Mouse (Mus musculus) ES-Bruce4 (cell line): ENCODE results near the gene Tsks. TPM values are rescaled to one million over a fixed set of nuclear protein-coding genes. Genes with fewer than 3 reads are reported as not detected.

Experiments
- H3K27ac ChIP-seq: 2 replicates; pipeline ENCODE4 v1.5.1; 2012; ENCODE audit warnings: low read length, inconsistent platforms; ENCODE audit not compliant: insufficient read depth
- H3K27me3 ChIP-seq: 2 replicates; pipeline ENCODE4 v1.6.1; 2012; ENCODE audit warnings: mild to moderate bottlenecking, low read length, inconsistent platforms; ENCODE audit not compliant: control insufficient read depth, poor library complexity, insufficient read depth, severe bottlenecking
- H3K36me3 ChIP-seq: 2 replicates; pipeline ENCODE4 v1.6.1; 2012; ENCODE audit warnings: inconsistent platforms, mild to moderate bottlenecking, low read length, moderate library complexity; ENCODE audit not compliant: control insufficient read depth, poor library complexity, insufficient read depth, severe bottlenecking
- H3K4me1 ChIP-seq: one replicate; pipeline ENCODE4 v1.8.1; 2011; ENCODE audit warnings: low read length; ENCODE audit not compliant: control insufficient read depth, insufficient read depth
- H3K4me3 ChIP-seq: 2 replicates; pipeline ENCODE4 v1.5.1; 2011; ENCODE audit warnings: low read depth, mild to moderate bottlenecking, low read length
- H3K9ac ChIP-seq: 2 replicates; pipeline ENCODE4 v1.6.1; 2012; ENCODE audit warnings: low read depth, mild to moderate bottlenecking, inconsistent platforms; ENCODE audit not compliant: poor library complexity, severe bottlenecking
- H3K9me3 ChIP-seq: replicated peaks from 2 replicates; pipeline ENCODE4 v1.6.1; 2012; ENCODE audit warnings: mild to moderate bottlenecking, low read length, inconsistent platforms; ENCODE audit not compliant: control insufficient read depth, poor library complexity, insufficient read depth, severe bottlenecking
- CTCF ChIP-seq: IDR thresholded peaks from one replicate; pipeline ENCODE4 v1.8.1; 2011; ENCODE audit warnings: low read depth, low read length
- EP300 ChIP-seq: IDR thresholded peaks from 2 replicates; pipeline ENCODE4 v1.6.1; 2011; ENCODE audit warnings: low read depth, low read length; ENCODE audit not compliant: insufficient read depth
- POLR2A ChIP-seq: IDR thresholded peaks from one replicate; pipeline ENCODE4 v1.8.1; 2011; ENCODE audit warnings: low read length; ENCODE audit not compliant: insufficient read depth
- polyA plus RNA-seq: library from polyadenylated mRNA; stranded (reverse); fragments of >200 nt; gene quantifications from 2 replicates; pipeline ENCODE4 v1.2.4, GENCODE M21; 2011; ENCODE audit warnings: low read depth; ENCODE audit not compliant: missing spikeins, insufficient read depth, insufficient read length

Gene Tsks
- polyA plus RNA-seq, 1 experiment = not detected

DNA sequence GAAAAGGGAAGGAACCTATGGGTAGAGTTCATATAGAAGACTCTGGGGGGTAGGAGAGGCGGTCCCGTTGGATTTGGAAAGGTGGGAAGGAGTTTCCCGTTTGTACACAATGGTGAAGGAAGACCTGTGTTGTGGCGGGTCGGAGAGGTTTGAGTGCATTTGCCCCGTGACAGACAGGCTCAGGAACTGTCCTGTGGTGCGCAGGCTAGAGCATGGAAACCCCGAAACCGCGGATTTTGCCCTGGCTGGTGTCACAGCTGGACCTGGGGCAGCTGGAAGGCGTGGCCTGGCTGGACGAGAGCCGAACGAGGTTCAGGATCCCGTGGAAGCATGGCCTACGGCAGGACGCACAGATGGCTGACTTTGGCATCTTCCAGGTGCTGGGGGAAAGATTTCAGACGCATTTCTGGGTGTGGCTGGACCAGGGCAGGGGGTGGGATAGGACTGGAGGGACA, 55.5 kb downstream of the Tsks start, which contains the start of gene Bcl2l12:
TSS of gene Bcl2l12 (minus strand) at position 212 of the 455 bp plus-strand sequence.
- H3K36me3 ChIP-seq = peaks cover 21% of the 10 kb centered on the region
- H3K4me3 ChIP-seq = peak within 1 kb of the TSS; percentile 92
- no peaks in the 10 kb centered on the region for H3K9me3 ChIP-seq
- TF ChIP-seq EP300 (no peak), CTCF (no peak), POLR2A (no peak)
- peak within 1 kb of the TSS; percentile 57 for H3K9ac ChIP-seq
- peak within 1 kb of the TSS; percentile 27; the same call in 1 of the 2 replicates for H3K27ac ChIP-seq
- H3K27me3 ChIP-seq = no peaks in the 10 kb centered on the region
- H3K4me1 ChIP-seq = no peaks in the 10 kb centered on the region

DNA sequence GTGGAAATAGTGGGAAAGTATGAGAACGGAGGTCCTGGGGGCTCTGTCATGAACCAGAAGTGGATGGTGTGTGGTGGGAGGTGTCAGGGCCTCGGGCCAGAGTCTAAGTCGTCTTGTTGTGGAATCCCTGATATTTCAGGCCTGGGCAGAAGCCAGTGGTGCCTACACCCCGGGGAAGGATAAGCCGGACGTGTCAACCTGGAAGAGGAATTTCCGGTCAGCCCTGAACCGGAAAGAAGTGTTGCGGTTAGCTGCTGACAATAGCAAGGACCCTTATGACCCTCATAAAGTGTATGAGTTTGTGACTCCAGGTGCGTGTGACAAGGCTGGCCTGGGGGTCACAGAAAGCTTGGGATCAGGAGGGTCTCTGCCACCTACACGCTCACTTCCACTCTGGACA, 56.7 kb downstream of the Tsks start:
- Histone ChIP-seq H3K27ac (no peak overlapping the region), H3K4me1 (no peaks in the 10 kb centered on the region), H3K4me3 (no peak overlapping the region), H3K9ac (no peak overlapping the region), H3K9me3 (no peaks in the 10 kb centered on the region), H3K36me3 (peaks cover 21% of the 10 kb centered on the region), H3K27me3 (no peaks in the 10 kb centered on the region)
- TF ChIP-seq CTCF = no peak
- no peak for TF ChIP-seq EP300
- TF ChIP-seq POLR2A = no peak

DNA sequence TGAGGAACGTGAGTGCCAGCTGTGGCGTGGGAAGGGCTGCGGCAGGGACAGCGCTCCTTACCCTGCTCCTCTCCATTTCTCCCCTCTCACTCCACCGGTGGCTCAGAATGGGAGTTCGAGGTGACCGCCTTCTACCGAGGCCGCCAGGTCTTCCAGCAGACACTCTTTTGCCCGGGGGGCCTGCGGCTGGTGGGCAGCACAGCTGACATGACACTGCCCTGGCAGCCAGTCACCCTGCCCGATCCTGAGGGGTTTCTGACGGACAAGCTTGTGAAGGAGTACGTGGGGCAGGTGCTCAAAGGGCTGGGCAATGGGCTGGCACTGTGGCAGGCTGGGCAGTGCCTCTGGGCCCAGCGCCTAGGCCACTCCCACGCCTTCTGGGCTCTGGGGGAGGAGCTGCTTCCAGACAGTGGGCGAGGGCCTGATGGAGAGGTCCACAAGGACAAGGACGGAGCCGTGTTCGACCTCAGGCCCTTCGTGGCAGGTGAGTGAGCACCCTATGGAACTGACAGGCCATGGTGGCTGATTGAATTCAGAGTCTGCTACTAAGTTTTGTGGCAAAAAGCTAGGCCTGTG, 57.6 kb downstream of the Tsks start:
- Histone ChIP-seq H3K9ac (no peak overlapping the region), H3K27me3 (no peaks in the 10 kb centered on the region), H3K27ac (no peak overlapping the region), H3K36me3 (peaks cover 19% of the 10 kb centered on the region), H3K4me3 (no peak overlapping the region), H3K4me1 (no peaks in the 10 kb centered on the region), H3K9me3 (no peaks in the 10 kb centered on the region)
- no peak for TF ChIP-seq CTCF
- TF ChIP-seq EP300 = no peak

DNA sequence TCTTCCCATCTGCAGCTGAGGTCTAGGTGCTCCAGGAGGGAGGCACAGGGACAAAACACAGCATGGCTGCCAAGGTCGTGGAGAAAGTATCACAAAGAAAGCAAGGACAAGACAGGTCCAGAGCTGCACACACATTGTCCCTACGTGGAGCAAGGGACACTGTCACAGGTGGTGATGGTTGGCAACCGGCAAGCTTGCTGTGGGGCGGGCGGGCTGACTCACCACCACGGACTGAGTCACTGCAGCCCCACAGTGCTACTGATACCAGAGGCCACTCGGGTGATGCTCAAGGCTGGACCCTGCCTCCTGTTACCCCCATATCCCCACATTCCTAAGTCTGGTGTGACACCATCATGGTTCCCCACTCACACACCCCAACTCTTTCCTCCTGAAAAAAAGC, 59.4 kb downstream of the Tsks start:
- Histone ChIP-seq H3K4me1 (no peaks in the 10 kb centered on the region), H3K27me3 (no peaks in the 10 kb centered on the region), H3K9me3 (no peaks in the 10 kb centered on the region), H3K27ac (no peak overlapping the region), H3K9ac (no peak overlapping the region), H3K4me3 (no peak overlapping the region), H3K36me3 (peaks cover 28% of the 10 kb centered on the region)
- no peak for TF ChIP-seq EP300
- no peak for TF ChIP-seq POLR2A

DNA sequence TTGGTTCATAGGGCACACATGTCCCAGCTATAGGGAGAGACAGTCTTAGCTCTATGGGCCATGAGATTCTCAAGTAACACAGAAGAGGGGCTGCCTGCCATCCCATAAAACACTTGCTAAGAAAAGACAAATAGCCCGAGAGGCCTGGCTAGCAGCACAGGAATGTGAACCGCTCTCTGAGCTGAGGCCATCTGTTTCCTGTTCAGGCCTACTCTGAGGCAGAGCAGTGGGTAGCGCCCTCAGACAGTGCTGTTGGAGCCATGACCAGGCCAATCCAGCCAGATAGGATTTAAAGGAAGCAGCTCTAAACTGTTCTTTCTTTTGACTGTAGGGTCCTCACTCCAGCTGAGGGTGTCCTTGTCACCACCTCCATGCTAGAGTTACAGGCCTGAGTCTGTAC, 61.5 kb downstream of the Tsks start:
- Histone ChIP-seq H3K27ac (no peak overlapping the region), H3K9ac (no peak overlapping the region), H3K27me3 (no peaks in the 10 kb centered on the region), H3K4me1 (no peaks in the 10 kb centered on the region), H3K9me3 (no peaks in the 10 kb centered on the region), H3K4me3 (no peak overlapping the region), H3K36me3 (peaks cover 28% of the 10 kb centered on the region)
- TF ChIP-seq CTCF (no peak), POLR2A (no peak), EP300 (no peak)

DNA sequence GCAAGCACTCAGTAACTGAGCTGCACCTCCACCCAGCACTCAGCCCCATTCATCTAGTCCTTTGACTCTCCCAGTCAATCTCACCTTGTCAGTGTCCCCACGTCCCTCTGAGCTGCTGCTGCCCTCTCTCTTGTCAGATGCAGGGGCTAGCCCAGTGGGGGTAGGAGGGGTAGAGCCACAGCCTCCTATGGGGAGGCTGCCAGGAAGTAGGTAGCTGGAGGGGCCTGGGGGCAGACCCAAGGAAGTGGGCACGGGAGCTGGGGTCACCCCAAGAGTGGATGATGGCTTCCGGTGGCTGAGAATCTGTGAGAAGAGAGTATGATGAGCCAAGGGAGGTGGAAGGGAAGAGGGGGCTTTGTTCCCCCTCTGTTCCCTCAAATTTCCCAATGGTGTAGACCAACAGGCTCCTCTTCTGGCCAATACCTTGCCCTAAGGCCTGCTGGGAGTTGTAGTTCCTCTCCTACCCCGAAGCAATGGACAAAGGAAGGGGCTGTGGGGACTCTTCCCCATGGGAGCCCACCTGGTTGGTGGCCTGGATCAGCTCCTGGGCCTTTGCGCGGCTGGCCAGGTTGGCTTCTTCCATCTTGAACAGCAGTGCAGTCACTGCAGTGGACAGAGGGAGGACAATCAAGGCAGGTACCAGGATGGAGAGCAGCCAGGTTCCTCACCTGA, 62.5 kb downstream of the Tsks start:
- no peaks in the 10 kb centered on the region for H3K4me1 ChIP-seq
- H3K9me3 ChIP-seq = no peaks in the 10 kb centered on the region
- H3K36me3 ChIP-seq = peaks cover 31% of the 10 kb centered on the region
- TF ChIP-seq POLR2A = no peak
- no peak overlapping the region for H3K4me3 ChIP-seq
- no peak overlapping the region for H3K9ac ChIP-seq
- no peaks in the 10 kb centered on the region for H3K27me3 ChIP-seq
- H3K27ac ChIP-seq = no peak overlapping the region
